Comparison of ENCODE assay signal across 10 mouse cellular contexts in genomic region chr5:148741267-148742004, GRCm38 (mm10).
DNase-seq lines count a peak whose midpoint lies in the region; ATAC-seq and TF ChIP-seq lines count a peak whose summit lies in the region.
"Had no signal": no experiment of that assay in that cellular context is flagged by ENCODE, and none has a peak within 500 bp of the region (broad histone marks: within the 10 kb centered on the region; RNA-seq: fewer than 3 reads in every experiment).

No protein-coding gene starts in this region.

- 74% methylated on average over 19 of the region's 19 CpGs for WGBS in liver, embryonic 12.5 days (ENCODE audit: insufficient replicate concordance)
- WGBS in midbrain, embryonic 11.5 days: 89% methylated on average over 19 of the region's 19 CpGs

- no peaks in the 10 kb centered on the region for H3K9me3 ChIP-seq in ES-E14 (ENCODE audit: control insufficient read depth, insufficient read depth, low read depth, low read length)
- peaks cover 6% of the 10 kb centered on the region; the same call in 1 of the 2 replicates for H3K9me3 ChIP-seq in liver, embryonic 12.5 days (replicated peaks)
- no peaks in the 10 kb centered on the region for H3K9me3 ChIP-seq in midbrain, embryonic 11.5 days (ENCODE audit: control insufficient read depth, low read length)
- H3K9me3 ChIP-seq: midbrain, embryonic 13.5 days had no signal

- H3K4me1 ChIP-seq in ES-E14 (ENCODE audit: control insufficient read depth in 2 of 2, insufficient read depth in 2 of 2, low read length in 2 of 2, poor library complexity in 1 of 2): peaks cover 10 to 33% of the 10 kb centered on the region in 2 experiments
- H3K4me1 ChIP-seq in liver, embryonic 12.5 days: peaks cover 26% of the 10 kb centered on the region
- H3K4me1 ChIP-seq in midbrain, embryonic 11.5 days (ENCODE audit: control insufficient read depth, insufficient read depth, low read length): no peaks in the 10 kb centered on the region

- no peaks in the 10 kb centered on the region for H3K27me3 ChIP-seq in liver, embryonic 12.5 days (replicated peaks)
- H3K27me3 ChIP-seq in midbrain, embryonic 11.5 days (ENCODE audit: control insufficient read depth, insufficient read depth, low read length): no peaks in the 10 kb centered on the region
- H3K27me3 ChIP-seq: midbrain, embryonic 13.5 days had no signal

- H3K36me3 ChIP-seq in ES-E14 (ENCODE audit: control insufficient read depth, insufficient read depth, low read length, poor library complexity, severe bottlenecking): no peaks in the 10 kb centered on the region
- H3K36me3 ChIP-seq in liver, embryonic 12.5 days: no peaks in the 10 kb centered on the region
- H3K36me3 ChIP-seq in midbrain, embryonic 11.5 days (ENCODE audit: control insufficient read depth, insufficient read depth, low read length): no peaks in the 10 kb centered on the region
- H3K36me3 ChIP-seq: G1E; midbrain, embryonic 13.5 days had no signal

- no peak for ATAC-seq in liver, embryonic 12.5 days
- peak; percentile 24; the same call in 1 of the 2 replicates for ATAC-seq in monocyte, adult 5-6 weeks (replicated peaks; ENCODE audit: insufficient number of reproducible peaks, low FRiP score, low TSS enrichment, poor library complexity, severe bottlenecking)
- no peak for ATAC-seq in midbrain, embryonic 11.5 days (ENCODE audit: low FRiP score)
- ATAC-seq: midbrain, embryonic 13.5 days had no signal

- intact Hi-C loops in heart, postnatal 10 days (cut with DNase I): no loop called here

- H3K4me3 ChIP-seq in ES-E14 (ENCODE audit: insufficient read depth in 1 of 2, low read depth in 1 of 2, low read length in 2 of 2, poor library complexity in 1 of 2, severe bottlenecking in 1 of 2): peak overlapping the region; percentile 50 to 73
- no peak overlapping the region for H3K4me3 ChIP-seq in liver, embryonic 12.5 days
- H3K4me3 ChIP-seq in midbrain, embryonic 11.5 days (ENCODE audit: low read depth, low read length): no peak overlapping the region
- H3K4me3 ChIP-seq: midbrain, embryonic 13.5 days had no signal

- H3K4me2 ChIP-seq in liver, embryonic 12.5 days: no peak overlapping the region
- H3K4me2 ChIP-seq in midbrain, embryonic 11.5 days: no peak overlapping the region
- H3K4me2 ChIP-seq: midbrain, embryonic 13.5 days had no signal

- in situ Hi-C loops in ES-E14 (cut with MboI; ENCODE audit: low sequenced_read_pairs in 2 of 2, unreplicated experiment in 2 of 2): no loop called here

- H3K27ac ChIP-seq in ES-E14 (ENCODE audit: insufficient read depth, low read depth, low read length, poor library complexity, severe bottlenecking): peak overlapping the region; percentile 74
- peak overlapping the region; percentile 51 for H3K27ac ChIP-seq in liver, embryonic 12.5 days
- H3K27ac ChIP-seq in midbrain, embryonic 11.5 days (ENCODE audit: low read depth, low read length): no peak overlapping the region
- H3K27ac ChIP-seq: midbrain, embryonic 13.5 days had no signal

- peak overlapping the region; percentile 73; the same call in 1 of the 2 replicates for H3K9ac ChIP-seq in ES-E14 (ENCODE audit: insufficient read depth, low read depth, low read length, poor library complexity, severe bottlenecking)
- H3K9ac ChIP-seq in liver, embryonic 12.5 days: no peak overlapping the region
- no peak overlapping the region for H3K9ac ChIP-seq in midbrain, embryonic 11.5 days (ENCODE audit: low read length)
- H3K9ac ChIP-seq: midbrain, embryonic 13.5 days had no signal

- DNase-seq in heart, adult 9 months (ENCODE audit: low spot score in 2 of 2): peak; percentile 11 to 23
- no peak for DNase-seq in heart, postnatal 10 days
- DNase-seq in ES-E14 (ENCODE audit: low read depth, low spot score): no peak
- no peak for DNase-seq in midbrain, embryonic 11.5 days (ENCODE audit: low spot score, missing footprints)
- no peak for DNase-seq in layer of hippocampus, adult 9-10 months (ENCODE audit: low spot score)
- no peak for DNase-seq in adipocyte (ENCODE audit: low spot score)

TF ChIP-seq in ES-E14, 5 proteins besides CTCF, POLR2A, EP300 and RAD21:
- peak; percentile 67; the same call in 1 of the 2 replicates for TF ChIP-seq HCFC1 (IDR thresholded peaks at IDR 0.05; ENCODE audit: borderline replicate concordance, insufficient read depth, low read length)
- TF ChIP-seq ZC3H11A (IDR thresholded peaks at IDR 0.05; ENCODE audit: borderline replicate concordance, low read depth, low read length): no peak

Comparison
In these comparisons a context has a peak if more than half of its experiments do, and no peak if none do; other contexts are left out.
1. DNase-seq: peak in heart, adult 9 months (2 of 2); none in heart, postnatal 10 days (0 of 2), ES-E14 (single experiment), midbrain, embryonic 11.5 days (single experiment), layer of hippocampus, adult 9-10 months (single experiment) and adipocyte (single experiment).
2. H3K4me3 ChIP-seq: peak in ES-E14 (2 of 2); none in liver, embryonic 12.5 days (single experiment) and midbrain, embryonic 11.5 days (single experiment).